Mouse (Mus musculus) CH12.LX (cell line): ENCODE measurements around the gene Pcyt2. TPM values are rescaled to one million over a fixed set of nuclear protein-coding genes. Genes with fewer than 3 reads are reported as not detected.

Source experiments
- DNase-seq: peaks from one replicate; pipeline ENCODE4 v3.0.0-alpha.2; 2013; ENCODE audit errors: extremely low read depth
- H3K27ac ChIP-seq: 2 replicates; pipeline ENCODE4 v1.5.1; 2012; ENCODE audit warnings: low read depth, mild to moderate bottlenecking, control low read depth, moderate library complexity; ENCODE audit not compliant: insufficient read depth
- H3K27me3 ChIP-seq: replicated peaks from 2 replicates; pipeline ENCODE3; 2012; ENCODE audit warnings: inconsistent platforms
- H3K36me3 ChIP-seq, 2 experiments: replicated peaks in 1 of 2; 2 replicates each; pipeline versions ENCODE3 to v1.6.1; 2012; ENCODE audit warnings: inconsistent platforms in 1 of 2, low read length in 1 of 2, mild to moderate bottlenecking in 1 of 2, mixed read lengths in 1 of 2, moderate library complexity in 1 of 2; ENCODE audit not compliant: control insufficient read depth in 1 of 2, insufficient read depth in 1 of 2
- H3K4me1 ChIP-seq, 2 experiments: 2 replicates each; pipeline ENCODE4 v1.6.1; 2012; ENCODE audit warnings: inconsistent platforms in 1 of 2, moderate library complexity in 1 of 2; ENCODE audit not compliant: insufficient read depth in 2 of 2, control insufficient read depth in 1 of 2
- H3K4me2 ChIP-seq: 2 replicates; pipeline ENCODE4 v1.6.1; 2012; ENCODE audit warnings: low read depth, mild to moderate bottlenecking, control low read depth; ENCODE audit not compliant: poor library complexity, insufficient read depth, severe bottlenecking
- H3K4me3 ChIP-seq, 3 experiments: fragments of 150-350 bp in 1 of 3; sonication (generic) in 1 of 3; replicated peaks in 1 of 3; 2 replicates each; pipeline versions ENCODE3 to v1.5.1; 2011 to 2012; ENCODE audit warnings: low read depth in 2 of 3, low read length in 2 of 3, mild to moderate bottlenecking in 2 of 3, moderate library complexity in 2 of 3, control low read depth in 1 of 3, improper control_type of control experiment in 1 of 3, inconsistent platforms in 1 of 3, mixed read lengths in 1 of 3; ENCODE audit not compliant: poor library complexity in 1 of 3
- H3K79me2 ChIP-seq: replicated peaks from 2 replicates; pipeline ENCODE4 v1.6.1; 2012; ENCODE audit warnings: mild to moderate bottlenecking, moderate library complexity; ENCODE audit not compliant: control insufficient read depth, poor library complexity, insufficient read depth, severe bottlenecking; ENCODE audit errors: extremely low read depth
- H3K9ac ChIP-seq: 2 replicates; pipeline ENCODE4 v1.6.1; 2012; ENCODE audit warnings: low read depth, mild to moderate bottlenecking, control low read depth, moderate library complexity; ENCODE audit not compliant: insufficient read depth
- H3K9me3 ChIP-seq: replicated peaks from 2 replicates; pipeline ENCODE3; 2012; ENCODE audit warnings: low read length, inconsistent platforms, mixed read lengths
- BHLHE40 ChIP-seq: IDR thresholded peaks from 2 replicates; pipeline ENCODE4 v1.6.1; 2011; ENCODE audit warnings: mild to moderate bottlenecking, low read depth, low read length, improper control_type of control experiment
- CHD1 ChIP-seq: IDR thresholded peaks from 2 replicates; pipeline ENCODE4 v1.6.1; 2012; ENCODE audit warnings: low read depth, low read length, improper control_type of control experiment, inconsistent platforms
- CHD2 ChIP-seq: IDR thresholded peaks from 2 replicates; pipeline ENCODE4 v1.6.1; 2011; ENCODE audit warnings: low read length, improper control_type of control experiment
- E2F4 ChIP-seq: IDR thresholded peaks from 2 replicates; pipeline ENCODE4 v1.6.1; 2011; ENCODE audit warnings: low read depth, low read length, improper control_type of control experiment; ENCODE audit not compliant: insufficient replicate concordance
- ELF1 ChIP-seq: IDR thresholded peaks from 2 replicates; pipeline ENCODE4 v1.6.1; 2014; ENCODE audit warnings: low read depth, mild to moderate bottlenecking, inconsistent platforms, low read length, improper control_type of control experiment
- IRF4 ChIP-seq: IDR thresholded peaks from 2 replicates; pipeline ENCODE4 v1.6.1; 2014; ENCODE audit warnings: low read depth, mild to moderate bottlenecking, inconsistent platforms, low read length, improper control_type of control experiment
- JUND ChIP-seq: conservative IDR thresholded peaks from 2 replicates; pipeline ENCODE4 v1.6.1; 2011; ENCODE audit warnings: low read depth, low read length, improper control_type of control experiment
- KAT2A ChIP-seq: IDR thresholded peaks from 2 replicates; pipeline ENCODE4 v1.6.1; 2012; ENCODE audit warnings: low read length, improper control_type of control experiment, inconsistent platforms; ENCODE audit not compliant: insufficient replicate concordance
- MAFK ChIP-seq: IDR thresholded peaks from 2 replicates; pipeline ENCODE4 v1.6.1; 2011; ENCODE audit warnings: low read length, improper control_type of control experiment; ENCODE audit not compliant: insufficient replicate concordance
- MAZ ChIP-seq: IDR thresholded peaks from 2 replicates; pipeline ENCODE4 v1.6.1; 2012; ENCODE audit warnings: low read depth, mild to moderate bottlenecking, inconsistent platforms, low read length, improper control_type of control experiment, moderate library complexity
- MXI1 ChIP-seq: IDR thresholded peaks from 2 replicates; pipeline ENCODE4 v1.6.1; 2011; ENCODE audit warnings: mild to moderate bottlenecking, low read depth, low read length, improper control_type of control experiment
- MYC ChIP-seq: IDR thresholded peaks from 2 replicates; pipeline ENCODE4 v1.6.1; 2011; ENCODE audit warnings: low read depth, mild to moderate bottlenecking, improper control_type of control experiment, low read length
- NELFE ChIP-seq: IDR thresholded peaks from 2 replicates; pipeline ENCODE4 v1.6.1; 2011; ENCODE audit warnings: low read depth, low read length, improper control_type of control experiment
- NRF1 ChIP-seq: IDR thresholded peaks from 2 replicates; pipeline ENCODE4 v1.6.1; 2014; ENCODE audit warnings: low read depth, mild to moderate bottlenecking, inconsistent platforms, low read length, improper control_type of control experiment, moderate library complexity
- PAX5 ChIP-seq: IDR thresholded peaks from 2 replicates; pipeline ENCODE4 v1.6.1; 2012; ENCODE audit warnings: low read length, inconsistent platforms, mixed read lengths
- SIN3A ChIP-seq: IDR thresholded peaks from 2 replicates; pipeline ENCODE4 v1.6.1; 2012; ENCODE audit warnings: low read length, improper control_type of control experiment, inconsistent platforms
- SMC3 ChIP-seq: IDR thresholded peaks from 2 replicates; pipeline ENCODE4 v1.6.1; 2011; ENCODE audit warnings: low read depth, low read length, improper control_type of control experiment
- TCF12 ChIP-seq: IDR thresholded peaks from 2 replicates; pipeline ENCODE4 v1.6.1; 2014; ENCODE audit warnings: low read depth, mild to moderate bottlenecking, inconsistent platforms, low read length, improper control_type of control experiment
- USF2 ChIP-seq: conservative IDR thresholded peaks from 2 replicates; pipeline ENCODE4 v1.6.1; 2011; ENCODE audit warnings: low read depth, low read length, improper control_type of control experiment
- ZC3H11A ChIP-seq: IDR thresholded peaks from 2 replicates; pipeline ENCODE4 v1.6.1; 2012; ENCODE audit warnings: low read depth, mild to moderate bottlenecking, inconsistent platforms, low read length, improper control_type of control experiment
- ZKSCAN1 ChIP-seq: IDR thresholded peaks from 2 replicates; pipeline ENCODE4 v1.6.1; 2012; ENCODE audit warnings: low read depth, inconsistent platforms, low read length, improper control_type of control experiment, borderline replicate concordance
- ZMIZ1 ChIP-seq: IDR thresholded peaks from 2 replicates; pipeline ENCODE4 v1.6.1; 2012; ENCODE audit warnings: low read depth, mild to moderate bottlenecking, inconsistent platforms, low read length, improper control_type of control experiment
- dilution Hi-C: fragments of 300-500 bp; cut with MboI; formaldehyde crosslinking; loops from 2 replicates; pipeline ENCODE4 v1.14.3; 2020; ENCODE audit warnings: low sequenced_read_pairs; ENCODE audit not compliant: extremely low pct_unique_long_range_greater_than_20kb, extremely low pct_ligation_motif_present
- in situ Hi-C: fragments of 300-500 bp; cut with MboI; formaldehyde crosslinking; loops from 3 replicates; pipeline ENCODE4 v1.14.3; 2019; ENCODE audit warnings: low sequenced_read_pairs, low pct_ligation_motif_present, low pct_unique_long_range_greater_than_20kb, mixed read lengths
- polyA plus RNA-seq: library from polyadenylated mRNA; unstranded; fragments of >175 nt; gene quantifications from 2 replicates; pipeline ENCODE4 v1.2.1, GENCODE M21; 2012; ENCODE audit warnings: low read depth; ENCODE audit not compliant: insufficient read length
- total RNA-seq, 2 experiments: library from RNA; depleted of rRNA; stranded (reverse); fragments of 300-350 nt in 1 of 2; fragments of >200 nt in 1 of 2; gene quantifications; 2 replicates each; pipeline ENCODE4 v1.2.3; 2012 to 2014

The Pcyt2 gene
- total and polyA plus RNA-seq, 3 experiments = 154 to 166 (median 155) TPM

DNA sequence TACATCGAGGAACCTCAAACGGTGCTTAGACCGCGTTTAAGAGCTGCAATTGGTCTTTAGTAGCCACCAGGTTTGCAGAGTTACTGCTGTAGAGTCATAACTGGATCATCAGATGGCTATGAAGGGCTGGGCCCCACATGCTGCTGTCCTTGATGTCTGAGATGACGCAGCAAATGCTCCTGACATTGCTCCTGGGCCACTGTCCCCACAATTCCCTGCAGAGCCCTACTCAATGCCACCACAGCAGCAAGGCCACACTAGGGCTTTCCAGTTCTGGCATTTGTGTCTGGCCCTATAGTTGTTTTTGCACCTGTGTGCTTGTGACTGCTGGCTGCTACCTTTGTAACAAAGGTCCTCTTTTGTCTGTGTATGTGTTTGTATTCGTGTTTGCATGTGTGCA, 5.1 kb upstream of the Pcyt2 start:
- H3K4me3 ChIP-seq = no peak overlapping the region
- no peaks in the 10 kb centered on the region for H3K9me3 ChIP-seq
- H3K4me2 ChIP-seq = no peak overlapping the region
- H3K27ac ChIP-seq = no peak overlapping the region
- H3K4me1 ChIP-seq = peaks cover 20 to 51% of the 10 kb centered on the region in 2 experiments
- TF ChIP-seq MAZ (no peak), E2F4 (no peak), CHD2 (no peak), ZMIZ1 (no peak), SMC3 (no peak), MYC (no peak), ZC3H11A (no peak), ZKSCAN1 (no peak), IRF4 (no peak), PAX5 (no peak), NRF1 (no peak), MXI1 (no peak), BHLHE40 (no peak), MAFK (no peak)
- H3K27me3 ChIP-seq = no peaks in the 10 kb centered on the region
- in situ Hi-C loops = loop anchor here (10.0 kb wide), 1 partner anchor 62 kb away; no protein-coding TSS in a partner anchor
- H3K79me2 ChIP-seq = peaks cover 19% of the 10 kb centered on the region
- H3K36me3 ChIP-seq = peaks cover 60 to 83% of the 10 kb centered on the region in 2 experiments
- dilution Hi-C loops = no loop called here
- DNase-seq = no peak
- no peak overlapping the region for H3K9ac ChIP-seq

DNA sequence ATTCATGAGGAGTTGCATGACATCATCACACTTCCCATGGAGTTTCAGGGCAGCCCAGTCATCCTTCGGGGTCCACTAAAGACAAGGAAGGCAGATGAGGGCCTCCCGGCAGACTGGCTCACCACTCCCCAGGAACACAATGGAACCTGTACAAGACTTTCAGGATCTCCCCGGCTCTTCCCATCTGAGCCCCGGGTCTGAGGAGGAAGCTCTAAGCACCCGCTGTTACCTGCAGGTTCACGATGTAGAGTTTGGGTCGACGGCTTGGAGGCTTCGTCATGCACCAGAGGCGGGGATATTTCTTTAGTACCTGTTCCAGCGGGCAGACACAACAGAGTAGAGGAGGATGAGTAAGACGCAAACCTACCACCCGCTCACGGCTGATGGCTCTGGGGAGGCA, 2.5 kb upstream of the Pcyt2 start:
- dilution Hi-C loops = no loop called here

More for the DNA sequence above, 2.5 kb upstream of the Pcyt2 start:
- Histone ChIP-seq H3K9me3 (no peaks in the 10 kb centered on the region), H3K79me2 (peaks cover 41% of the 10 kb centered on the region), H3K27ac (no peak overlapping the region), H3K4me1 (peaks cover 9 to 44% of the 10 kb centered on the region in 2 experiments), H3K4me2 (no peak overlapping the region), H3K9ac (no peak overlapping the region), H3K27me3 (no peaks in the 10 kb centered on the region), H3K4me3 (no peak overlapping the region)
- no peak for DNase-seq
- in situ Hi-C loops = loop anchor here (10.0 kb wide), 1 partner anchor 65 kb away; no protein-coding TSS in a partner anchor
- TF ChIP-seq NRF1 (no peak), USF2 (no peak), MAZ (no peak), NELFE (no peak), TCF12 (no peak), BHLHE40 (no peak), E2F4 (no peak), MAFK (no peak), ZMIZ1 (no peak), KAT2A (no peak), SMC3 (no peak), MXI1 (no peak), SIN3A (no peak), ZKSCAN1 (no peak), ELF1 (no peak), JUND (no peak), CHD1 (no peak)
- TF ChIP-seq, all 38 proteins: peak for 0
- peaks cover 52 to 70% of the 10 kb centered on the region in 2 experiments for H3K36me3 ChIP-seq
